Mouse (Mus musculus) Muller cell, postnatal 12 days (primary cell): ENCODE measurements around the gene Zg16.
"Not testable (repeated sequence)": the region's sequence is repeated elsewhere in the genome, so short reads cannot be mapped to it uniquely, and the experiment has no call there.

Source experiments
- DNase-seq: peaks from one replicate; pipeline ENCODE4 v3.0.0-alpha.2; 2015; ENCODE audit errors: inconsistent ontology term

Gene Zg16

DNA sequence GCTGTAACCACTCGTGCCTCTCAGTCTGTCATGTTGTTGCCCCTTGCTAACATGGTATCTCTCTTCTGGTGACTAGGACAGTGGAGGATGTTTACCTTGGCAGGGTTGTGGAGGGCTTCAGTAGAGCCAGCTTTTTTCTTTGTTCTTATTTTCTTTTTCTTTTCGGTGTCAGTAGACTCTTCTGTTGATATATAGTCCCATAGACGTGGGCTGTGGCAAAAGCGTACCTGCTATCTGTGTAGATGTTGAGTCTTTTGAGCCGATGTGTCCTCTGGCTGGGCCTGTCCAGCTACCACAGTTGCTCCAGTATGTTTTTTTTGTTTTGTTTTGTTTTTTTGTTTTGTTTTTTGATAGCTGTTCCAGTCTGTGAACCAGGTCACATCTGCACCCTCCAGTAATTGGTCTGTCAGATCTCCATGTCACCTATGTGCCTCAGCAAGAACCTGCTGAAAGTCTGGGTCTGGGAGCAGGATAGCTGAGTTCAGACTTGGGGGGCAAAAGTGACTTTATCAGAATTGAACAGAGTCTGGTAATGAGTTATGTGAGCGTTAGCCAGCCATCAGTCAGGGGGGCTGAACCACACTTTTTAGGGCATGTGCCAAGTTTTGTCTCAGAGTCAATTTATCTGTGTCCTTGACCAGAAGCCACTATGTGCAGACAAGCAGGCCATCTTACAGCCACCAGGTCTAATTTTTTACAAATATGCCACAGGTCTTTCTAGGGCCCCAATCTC is at the start of gene Zg16:
Zg16 (minus strand) TSS at position 51 of the 733 bp plus-strand sequence.
- not testable (repeated sequence) for DNase-seq

DNA sequence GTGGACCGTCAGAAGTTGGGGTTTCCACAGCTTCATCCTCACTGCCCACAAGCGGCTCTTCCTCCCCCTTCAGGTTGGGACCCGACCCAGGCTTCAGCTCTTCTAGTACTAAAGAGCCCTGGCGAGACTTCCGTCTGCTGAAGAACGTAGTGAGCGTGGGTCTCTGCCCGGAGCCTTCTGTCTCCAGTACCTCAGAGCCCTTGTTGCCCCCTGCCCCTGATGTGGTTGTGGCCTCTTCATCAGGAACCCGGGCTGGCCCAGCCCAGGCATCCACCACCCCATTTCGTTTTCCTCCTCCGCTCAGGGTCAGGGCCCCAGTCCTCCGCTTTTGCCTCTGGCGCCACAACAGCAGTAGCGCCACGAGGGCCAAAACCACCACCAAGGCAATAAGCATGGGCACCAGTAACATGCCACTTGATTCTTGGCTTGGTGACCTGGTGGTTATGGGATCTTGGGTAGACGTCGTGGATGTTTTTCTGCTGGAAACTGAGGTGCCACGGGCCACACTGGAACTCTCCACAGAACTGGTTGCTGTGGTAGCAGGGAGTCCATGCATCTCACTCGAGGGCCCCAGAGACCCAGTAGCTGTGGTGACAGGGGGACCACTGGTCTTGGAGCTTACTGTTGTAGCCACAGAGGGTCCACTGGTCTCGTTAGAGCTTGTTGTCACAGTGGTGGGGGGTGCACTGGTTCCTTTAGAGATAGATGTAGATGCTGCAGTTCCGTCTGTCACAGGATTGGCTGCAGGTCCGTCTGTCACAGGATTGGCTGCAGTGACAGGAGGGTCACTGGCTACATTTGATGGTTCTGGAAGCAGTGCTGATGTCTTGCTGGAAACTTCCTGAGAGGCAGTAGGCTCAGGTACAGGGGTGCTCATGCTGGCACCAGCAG is 49.3 kb upstream of the Zg16 start:
- no peak for DNase-seq

DNA sequence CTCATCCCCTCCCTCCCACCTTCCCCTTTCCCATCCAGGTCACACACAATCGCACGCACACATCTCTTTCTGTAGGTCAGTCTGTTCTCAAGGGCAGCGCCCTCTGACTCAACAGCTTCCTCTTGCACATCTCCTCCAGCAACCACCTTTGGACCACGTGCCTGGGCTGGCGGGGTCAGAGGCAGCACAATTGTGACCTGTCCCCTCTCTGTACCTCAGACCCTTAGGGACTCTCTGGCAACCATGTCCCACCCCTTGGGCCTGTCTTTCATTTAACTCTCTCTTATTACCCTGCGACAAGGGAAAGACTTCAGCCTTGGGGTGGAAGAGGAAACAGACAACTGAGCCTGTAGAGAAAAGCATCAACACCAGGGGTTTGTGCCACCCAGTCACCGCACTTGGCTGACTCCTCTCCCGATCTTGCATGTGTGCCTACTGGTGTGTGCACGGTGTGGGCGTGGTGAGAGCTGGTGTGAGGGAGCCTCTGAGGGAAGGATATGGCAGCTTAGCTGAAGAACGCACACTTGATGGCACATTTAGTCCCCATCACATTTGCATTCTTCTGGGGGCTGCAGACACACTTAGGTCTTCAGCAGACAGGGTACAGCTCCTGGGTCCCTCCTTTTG is 47.8 kb upstream of the Zg16 start:
- no peak for DNase-seq

DNA sequence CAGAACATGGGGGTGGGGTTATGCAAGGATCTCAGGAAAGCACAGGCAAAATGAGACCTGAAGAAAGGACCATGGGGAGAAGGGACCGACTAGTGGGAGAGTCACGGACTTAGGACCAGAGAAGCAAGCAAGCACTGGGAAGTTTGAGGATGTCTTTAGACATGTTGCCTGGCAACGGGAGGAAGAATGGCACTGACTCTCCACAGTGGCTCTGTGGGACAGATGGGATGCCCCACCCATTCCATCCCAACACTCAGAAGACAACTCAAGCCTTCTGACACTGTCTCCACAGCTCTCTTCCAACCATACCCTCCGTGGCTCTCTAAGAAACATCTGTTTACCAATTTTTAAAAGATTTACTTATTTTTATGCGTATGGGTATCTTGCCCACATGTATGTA is 46.0 kb upstream of the Zg16 start:
- DNase-seq, result no peak

DNA sequence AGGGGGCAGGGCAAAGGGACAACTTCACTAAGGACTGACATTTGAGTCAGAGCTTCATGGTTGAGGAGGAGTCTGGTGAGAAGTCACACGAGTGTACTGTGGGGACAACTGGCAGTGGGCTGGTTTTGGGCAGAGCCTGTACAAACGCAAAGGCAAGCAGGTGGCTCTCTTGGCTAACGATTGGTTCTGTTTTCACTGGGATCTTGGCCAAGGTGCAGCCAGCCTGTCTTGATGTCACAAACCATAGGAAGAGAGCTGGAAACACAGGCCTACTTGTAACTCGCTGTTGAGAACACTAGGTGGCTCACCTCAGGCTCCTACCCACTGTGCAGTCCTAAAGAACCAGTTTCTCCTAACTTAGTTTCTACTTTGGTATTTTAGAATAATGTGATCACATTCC is 42.5 kb upstream of the Zg16 start:
- DNase-seq, result peak; percentile 52

DNA sequence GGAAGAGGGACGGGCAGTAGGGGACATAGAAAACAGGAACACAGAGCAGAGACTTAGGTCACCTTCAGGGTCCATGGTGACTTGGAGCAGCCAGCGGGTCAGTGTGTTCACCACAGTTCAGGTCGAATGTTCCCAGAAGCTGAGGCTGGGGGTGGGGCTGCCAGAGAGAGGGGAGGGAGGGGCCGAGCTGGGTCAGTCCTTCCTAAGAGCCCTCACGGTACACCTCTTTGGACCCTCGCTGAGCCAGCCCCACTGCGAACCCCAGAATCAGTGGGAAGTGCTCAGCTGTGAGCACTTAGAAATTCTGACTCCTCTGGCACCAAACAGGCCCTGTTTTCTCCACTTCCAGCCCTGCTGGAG is 34.8 kb upstream of the Zg16 start, which contains the start of gene Qprt:
Qprt (minus strand) TSS at position 316 of the 360 bp plus-strand sequence.
- no peak for DNase-seq

DNA sequence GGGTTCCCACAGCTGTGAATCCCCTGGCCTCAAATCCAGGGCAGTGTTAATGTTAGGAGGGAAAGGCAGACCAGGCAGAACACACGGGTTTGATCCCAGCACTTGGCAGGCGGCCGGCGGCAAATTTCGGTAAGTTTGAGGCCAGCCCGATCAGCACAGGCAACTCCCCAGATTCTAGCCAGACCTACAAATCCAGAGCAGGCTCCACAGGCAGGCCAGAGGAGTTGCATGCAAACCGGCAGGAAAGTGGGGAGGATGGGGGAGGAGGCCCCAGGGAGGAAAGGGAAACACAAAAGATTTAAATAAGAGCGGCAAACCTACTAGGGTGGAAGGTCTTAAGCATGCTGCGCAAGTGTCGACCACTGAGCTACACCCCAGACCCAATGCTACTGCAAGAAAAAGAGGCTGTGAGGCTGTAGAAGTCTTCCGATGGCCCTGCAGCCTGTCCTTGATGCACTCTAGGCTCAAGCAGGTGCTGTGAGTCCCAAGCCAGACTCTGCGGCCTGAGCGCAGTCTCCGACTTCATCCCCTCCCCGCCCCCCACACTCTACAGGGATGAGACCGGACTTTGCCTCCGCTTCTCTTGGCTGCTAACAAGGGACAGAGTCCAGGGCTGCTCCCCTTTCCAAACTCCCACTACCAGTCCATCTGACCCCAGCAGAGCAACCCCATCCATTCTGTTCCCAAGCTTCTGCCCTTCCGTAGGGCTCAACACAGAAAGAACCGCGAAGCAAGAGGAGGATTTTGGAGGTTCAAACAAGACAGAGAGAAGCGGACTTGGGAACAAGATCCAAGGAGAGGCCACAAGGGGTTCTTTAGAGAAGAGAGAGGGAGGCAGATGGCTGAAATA is 34.2 kb upstream of the Zg16 start:
- no peak for DNase-seq

DNA sequence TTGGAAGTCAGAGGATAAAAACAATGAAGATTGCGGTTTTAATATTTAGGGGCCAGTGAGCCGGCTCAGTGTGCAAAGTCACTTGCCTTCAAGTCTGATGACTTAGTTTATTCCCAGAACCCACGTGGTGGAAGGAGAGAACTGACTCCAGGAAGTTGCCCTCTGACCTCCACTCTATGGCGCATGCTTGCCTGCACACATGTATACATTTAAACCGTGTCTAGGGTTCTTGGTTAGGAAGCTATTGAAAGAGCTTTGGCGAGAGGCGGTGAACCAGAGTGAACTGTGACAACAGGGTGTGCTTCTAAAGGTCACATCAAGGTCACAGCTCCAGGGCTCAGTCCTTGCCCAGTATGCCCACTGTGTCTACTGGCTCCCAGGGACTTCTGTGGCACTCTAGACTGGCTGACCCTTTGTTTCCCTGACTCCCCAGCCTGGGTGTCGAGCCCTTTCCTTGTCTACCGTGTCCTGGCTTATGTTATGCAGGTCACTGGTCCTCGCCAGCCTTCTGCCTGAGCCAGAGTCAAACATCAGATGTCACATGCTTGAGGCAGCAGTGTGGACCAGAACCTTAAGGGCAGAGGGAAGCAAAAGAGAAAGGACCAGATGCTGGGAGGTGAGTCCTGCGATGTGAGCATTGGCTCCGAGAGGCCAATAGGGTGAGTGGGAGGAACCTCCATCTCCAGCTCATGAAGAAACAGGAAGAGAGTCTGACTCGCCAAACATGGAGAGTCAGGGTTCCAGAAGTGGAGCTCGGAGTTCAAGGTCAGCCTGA is 31.7 kb upstream of the Zg16 start:
- no peak for DNase-seq

DNA sequence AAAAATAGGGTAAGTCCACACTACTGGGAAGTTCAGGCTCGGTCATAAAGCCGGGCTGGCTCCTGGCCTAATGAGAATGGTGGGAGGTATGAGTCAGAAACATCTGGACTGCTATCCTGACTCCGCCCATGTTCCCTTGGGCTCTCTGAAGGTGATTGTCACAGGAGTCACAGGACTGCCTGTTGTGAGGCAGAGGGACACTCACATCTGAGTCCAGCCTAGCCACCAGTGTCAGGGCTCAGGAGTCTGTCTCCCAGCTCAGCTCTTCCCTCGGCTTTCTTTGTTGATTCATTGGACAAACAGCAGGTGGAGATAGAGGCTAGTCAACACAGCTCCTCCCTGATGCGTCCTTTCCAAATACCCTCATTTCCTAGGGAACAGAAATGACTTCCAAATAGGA is 30.8 kb upstream of the Zg16 start:
- peak; percentile 38 for DNase-seq

DNA sequence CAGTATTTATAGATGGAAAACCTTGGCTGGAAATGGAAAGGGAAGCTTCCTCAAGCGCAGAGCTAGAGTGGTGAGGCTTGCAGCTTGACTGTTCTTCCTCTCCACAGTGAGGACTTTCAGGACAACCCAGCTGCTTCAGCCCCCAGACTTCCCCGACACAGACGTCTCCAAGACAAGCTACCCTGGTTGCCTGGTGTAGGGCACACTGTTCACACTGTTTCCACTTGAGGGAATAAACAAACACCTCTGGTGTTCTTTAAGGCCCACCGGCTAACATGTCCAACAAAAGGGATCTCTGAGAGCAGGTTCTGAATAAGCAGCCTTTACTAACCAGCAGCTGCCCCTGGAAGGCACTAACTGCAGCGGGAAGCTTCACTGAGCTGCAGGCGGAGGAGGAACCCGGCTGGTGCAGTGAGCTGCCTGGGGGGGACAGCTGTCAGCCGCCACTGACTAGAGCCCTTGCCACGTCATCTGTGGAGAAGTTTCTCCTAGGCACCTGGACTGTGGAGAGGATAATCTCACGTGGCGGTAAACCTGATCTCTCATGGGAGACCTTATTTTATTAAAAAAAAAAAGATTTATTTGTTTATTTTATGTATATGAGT is 29.3 kb upstream of the Zg16 start:
- no peak for DNase-seq

DNA sequence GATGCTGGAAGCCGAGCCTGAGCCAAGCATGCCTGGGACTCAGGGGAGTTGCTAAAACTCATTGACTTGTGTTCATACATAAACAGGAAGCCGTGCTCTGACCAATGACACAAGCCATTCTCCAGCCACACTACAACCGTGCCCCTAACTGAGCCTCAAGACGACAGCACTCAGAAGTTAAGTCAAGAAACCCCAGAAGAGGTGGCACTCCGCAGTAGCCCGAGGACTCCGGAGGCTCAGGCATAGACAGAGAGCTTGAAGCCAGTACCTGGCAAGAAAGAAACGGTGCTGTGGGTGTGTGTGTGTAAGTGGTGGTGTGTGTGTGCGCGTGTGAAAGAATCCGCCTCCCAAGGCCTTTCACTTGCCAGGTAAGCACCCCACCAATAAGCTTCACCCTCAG is 27.8 kb upstream of the Zg16 start:
- no peak for DNase-seq

DNA sequence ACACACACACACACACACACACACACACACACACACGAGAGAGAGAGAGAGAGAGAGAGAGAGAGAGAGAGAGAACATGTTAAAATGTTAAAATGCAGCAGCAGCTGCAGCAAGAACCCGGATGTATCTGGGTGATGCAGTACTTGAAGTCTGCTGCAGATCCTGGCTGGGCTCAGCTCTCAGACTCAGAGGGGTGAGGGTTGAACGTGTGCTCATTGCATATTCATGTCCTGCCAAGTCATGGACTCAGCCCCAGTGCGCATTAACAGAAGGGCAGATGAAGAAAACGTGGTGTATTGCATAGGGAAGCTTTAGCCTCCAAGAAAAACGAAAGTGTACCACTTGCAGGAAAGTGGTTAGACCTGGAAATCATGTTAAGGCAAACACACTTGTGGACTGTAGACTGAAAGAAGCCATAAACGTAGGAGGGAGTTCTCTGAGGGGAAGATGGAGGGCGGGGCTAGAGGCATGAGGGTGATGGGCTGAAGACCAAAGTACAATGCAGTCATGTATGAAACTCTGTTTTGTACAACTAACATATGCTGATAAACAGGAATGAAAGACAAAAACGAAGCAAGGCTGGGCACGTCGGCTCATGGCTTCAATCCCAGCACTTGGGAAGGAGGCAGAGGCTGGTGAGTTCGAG is 26.6 kb upstream of the Zg16 start:
- no peak for DNase-seq

DNA sequence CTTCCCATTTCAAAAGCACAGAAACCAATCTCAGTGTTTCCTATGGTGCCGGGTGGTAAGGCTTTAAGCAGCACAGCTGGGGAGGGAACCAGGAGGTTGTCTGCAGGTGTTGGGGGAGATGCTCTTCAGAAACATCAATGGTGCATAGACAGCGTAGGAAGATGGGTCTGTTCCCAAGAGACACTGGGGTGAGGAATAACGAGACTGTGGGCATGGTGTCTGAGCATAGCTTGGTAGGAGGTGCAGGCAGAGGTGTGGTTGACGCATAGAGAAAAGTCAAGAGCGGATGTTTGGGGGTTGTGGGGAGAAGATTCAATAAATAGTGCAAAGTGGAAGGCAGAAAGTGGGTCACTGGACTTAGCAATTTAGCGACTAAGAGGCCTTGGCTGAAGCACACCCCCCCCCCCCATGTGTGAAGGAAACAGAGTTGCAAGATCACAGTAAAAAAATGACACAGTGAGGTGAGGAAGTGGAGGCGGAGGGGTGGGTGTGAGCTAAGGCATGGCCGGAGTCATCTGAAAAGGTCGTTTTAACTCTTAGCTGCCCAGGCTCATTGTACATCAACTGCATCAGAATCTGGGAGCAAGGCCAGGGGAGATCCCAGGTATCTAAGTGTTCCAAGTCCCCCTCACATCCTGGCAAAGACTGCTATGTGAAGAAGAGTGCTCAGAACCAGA is 25.9 kb upstream of the Zg16 start:
- DNase-seq, result no peak

DNA sequence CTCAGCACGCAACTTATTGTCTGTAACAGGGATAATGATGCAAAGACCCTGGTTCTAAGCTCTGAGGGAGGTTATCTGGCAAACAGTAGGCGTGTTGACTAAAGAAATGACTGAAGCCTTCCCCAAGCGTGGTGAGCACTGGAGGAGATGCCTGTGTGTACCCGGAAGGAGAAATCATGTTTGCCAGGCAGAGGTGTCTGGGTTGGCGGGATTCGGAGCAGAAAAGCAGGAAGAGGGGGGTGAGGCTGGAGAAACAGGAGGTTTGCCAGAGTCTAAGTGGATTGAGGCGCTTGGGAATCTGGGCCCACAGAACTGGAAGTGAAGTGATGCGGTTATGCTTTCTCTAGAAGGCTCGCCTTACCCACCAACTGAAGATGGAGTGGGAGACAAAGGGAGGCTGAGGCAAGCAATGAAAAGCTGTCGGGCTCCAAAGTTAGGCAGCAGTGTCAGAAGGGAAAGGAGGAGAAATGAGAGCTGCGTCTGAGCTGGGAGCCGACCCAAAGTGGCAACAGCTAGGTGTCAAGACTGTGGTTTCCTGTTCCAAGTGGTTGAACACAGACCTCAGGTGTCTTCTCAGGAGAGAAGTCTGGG is 25.2 kb upstream of the Zg16 start:
- no peak for DNase-seq

DNA sequence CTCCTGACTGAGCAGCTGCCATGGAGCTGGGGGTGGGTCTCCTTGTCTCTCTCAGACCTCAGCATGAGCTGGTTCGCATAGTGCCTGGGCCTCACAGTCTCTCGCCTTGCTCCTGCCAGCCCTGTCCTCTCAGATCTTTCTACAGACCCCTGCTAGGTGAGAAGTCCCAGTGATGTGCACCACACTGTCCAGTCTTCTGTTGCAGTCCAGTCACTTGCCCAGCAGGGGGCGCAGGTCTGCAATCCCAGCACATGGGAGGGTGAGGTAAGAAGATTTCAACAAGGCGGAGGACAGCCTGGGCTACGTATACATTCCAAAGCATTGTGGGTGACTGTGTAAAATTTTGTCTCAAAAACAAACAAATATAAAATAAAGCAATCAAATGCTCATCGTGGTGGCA is 24.3 kb upstream of the Zg16 start:
- DNase-seq, result no peak

DNA sequence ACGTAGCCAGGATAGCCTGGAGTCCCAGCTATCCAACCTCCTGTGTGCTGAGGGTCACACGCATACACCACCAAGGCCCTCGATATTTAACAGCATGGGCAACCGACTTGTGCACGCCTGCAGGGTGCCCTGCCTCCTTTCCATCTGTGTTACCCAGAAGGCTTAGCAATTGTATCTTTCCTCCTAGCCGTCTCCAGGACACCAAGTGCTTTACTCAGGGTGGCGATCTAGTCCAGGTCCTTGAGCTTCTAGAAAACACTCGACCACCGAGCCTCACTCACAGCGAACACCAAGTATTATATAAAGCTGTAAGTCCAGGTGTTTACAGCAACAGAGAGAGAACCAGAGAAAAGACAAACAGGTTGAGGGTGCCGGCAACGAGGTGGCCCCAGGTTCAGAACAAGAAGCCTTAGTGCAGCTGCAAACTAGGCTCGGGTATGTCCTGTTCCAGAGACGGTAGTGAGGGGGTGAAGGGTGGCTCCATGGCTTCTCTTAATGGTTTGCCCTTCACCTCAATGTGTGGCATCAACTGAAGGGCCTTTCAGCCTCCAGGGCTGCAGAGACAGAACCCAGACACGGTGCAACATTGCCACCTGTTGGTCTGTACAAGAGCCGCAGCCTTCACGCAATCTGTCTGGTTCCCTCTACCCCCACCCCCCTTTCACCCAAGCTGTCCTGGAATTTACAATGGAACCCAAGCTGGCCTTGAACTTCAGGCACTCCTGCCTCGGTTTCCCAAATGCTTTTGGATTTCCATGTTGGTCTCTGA is 23.3 kb upstream of the Zg16 start:
- peak; percentile 71 for DNase-seq

DNA sequence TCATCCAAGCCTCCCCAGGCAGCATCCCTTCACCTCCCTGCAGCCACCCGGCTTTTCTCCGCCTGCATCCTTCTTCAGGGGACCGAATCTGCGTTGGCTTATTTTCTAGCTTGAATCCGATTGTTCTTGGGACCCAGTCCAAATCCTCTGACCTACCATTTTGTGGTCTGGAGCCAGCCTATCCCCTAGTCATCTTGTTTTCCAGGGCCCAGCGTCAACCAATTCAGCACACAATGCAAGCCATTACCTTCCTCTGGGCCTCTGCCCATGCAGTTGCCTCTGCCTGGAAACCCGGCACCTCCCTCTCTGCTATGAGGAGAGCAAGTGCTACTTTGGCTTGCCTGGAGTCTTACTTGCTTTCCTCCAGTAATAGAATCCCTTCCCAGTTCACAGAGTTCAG is 18.4 kb upstream of the Zg16 start:
- no peak for DNase-seq
